Mouse (Mus musculus) neural tube, embryonic 13.5 days (tissue): ENCODE results near the gene Zfp981. TPM values are rescaled to one million over a fixed set of nuclear protein-coding genes. Genes with fewer than 3 reads are reported as not detected.
A peak's percentile ranks its signal among the peaks of the same experiment; 100 is the strongest.
"Not testable (repeated sequence)": the region's sequence is repeated elsewhere in the genome, so short reads cannot be mapped to it uniquely, and the experiment has no call there.

Experiments
- ATAC-seq: fragments of 200-750 bp; cut with Nextera tagmentation; 2 replicates; pipeline ENCODE4 v1.8.0; 2017; ENCODE audit warnings: low read depth, mild to moderate bottlenecking, moderate TSS enrichment, moderate library complexity
- H3K27ac ChIP-seq: fragments of 300-500 bp; sonication (generic); replicated peaks from 2 replicates; pipeline ENCODE4 v1.5.1; 2015; ENCODE audit warnings: moderate library complexity, mild to moderate bottlenecking, inconsistent platforms
- H3K27me3 ChIP-seq: fragments of 300-500 bp; sonication (generic); 2 replicates; pipeline ENCODE4 v1.6.1; 2015; ENCODE audit warnings: mild to moderate bottlenecking, inconsistent platforms
- H3K36me3 ChIP-seq: fragments of 300-500 bp; sonication (generic); 2 replicates; pipeline ENCODE4 v1.6.1; 2015; ENCODE audit warnings: mild to moderate bottlenecking, inconsistent platforms
- H3K4me1 ChIP-seq: fragments of 300-500 bp; sonication (generic); replicated peaks from 2 replicates; pipeline ENCODE4 v1.6.1; 2015; ENCODE audit warnings: inconsistent platforms
- H3K4me2 ChIP-seq: fragments of 300-500 bp; sonication (generic); 2 replicates; pipeline ENCODE4 v1.6.1; 2015; ENCODE audit warnings: inconsistent platforms, mild to moderate bottlenecking, moderate library complexity
- H3K4me3 ChIP-seq: fragments of 300-500 bp; sonication (generic); 2 replicates; pipeline ENCODE4 v1.5.1; 2015; ENCODE audit warnings: mild to moderate bottlenecking, inconsistent platforms
- H3K9ac ChIP-seq: fragments of 300-500 bp; sonication (generic); 2 replicates; pipeline ENCODE4 v1.6.1; 2015; ENCODE audit warnings: moderate library complexity, mild to moderate bottlenecking, inconsistent platforms
- H3K9me3 ChIP-seq: fragments of 300-500 bp; sonication (generic); 2 replicates; pipeline ENCODE4 v1.6.1; 2016; ENCODE audit warnings: inconsistent platforms
- WGBS: fragments of 180-500 bp; shearing (Covaris S2); methylation state at CpG from one replicate; pipeline ENCODE4 v1.1.7; 2015; 5-methylcytosine and 5-hydroxymethylcytosine counted together
- polyA plus RNA-seq: library from polyadenylated mRNA; unstranded; fragments of >200 nt; fragmentation: Nextera tagmentation; extraction: Ambion mirVana; gene quantifications from 2 replicates; pipeline ENCODE4 v1.2.1, GENCODE M21; 2015

The Zfp981 gene
- polyA plus RNA-seq, 1 experiment from 2014 or later, result 0.07 TPM

- peak; percentile 78 for ATAC-seq
- H3K4me1 ChIP-seq, H3K27me3 ChIP-seq, H3K4me3 ChIP-seq, H3K27ac ChIP-seq, H3K9me3 ChIP-seq, H3K9ac ChIP-seq, H3K4me2 ChIP-seq, H3K36me3 ChIP-seq: not testable (repeated sequence)
- 0% methylated on average over 1 of the region's 111 CpGs for WGBS
Observed at GRCm38 (mm10) chr4:146579905-146580873, 78.4 kb downstream of the Zfp981 start.

Other genes starting within 250 kb of the Zfp981 start
- 2.0 and 2.3 TPM in 2 replicates for gene Zfp992, start 53.0 kb upstream of the Zfp981 start, polyA plus RNA-seq
- 3.3 and 3.9 TPM in 2 replicates for gene Zfp993, start 108.9 kb downstream of the Zfp981 start, polyA plus RNA-seq